Mouse (Mus musculus) olfactory bulb, adult 2 months (tissue): ENCODE data around the gene Sv2c. TPM values are rescaled to one million over a fixed set of nuclear protein-coding genes. Genes with fewer than 3 reads are reported as not detected.

ENCODE experiments used
- H3K27ac ChIP-seq: fragments of 200-500 bp; 2 replicates; pipeline ENCODE4 v1.5.1; 2012; ENCODE audit warnings: low read depth, low read length; ENCODE audit not compliant: insufficient read depth
- H3K4me1 ChIP-seq: fragments of 200-500 bp; 2 replicates; pipeline ENCODE4 v1.6.1; 2012; ENCODE audit warnings: low read length; ENCODE audit not compliant: control insufficient read depth, insufficient read depth
- H3K4me3 ChIP-seq: fragments of 200-500 bp; 2 replicates; pipeline ENCODE4 v1.5.1; 2012; ENCODE audit warnings: mild to moderate bottlenecking, low read depth, low read length, moderate library complexity; ENCODE audit not compliant: insufficient read depth
- CTCF ChIP-seq: fragments of 200-500 bp; IDR thresholded peaks from 2 replicates; pipeline ENCODE4 v1.5.1; 2012; ENCODE audit warnings: low read depth, mild to moderate bottlenecking, low read length, moderate library complexity; ENCODE audit not compliant: insufficient read depth
- POLR2A ChIP-seq: fragments of 200-500 bp; IDR thresholded peaks from 2 replicates; pipeline ENCODE4 v1.6.1; 2012; ENCODE audit warnings: mild to moderate bottlenecking, low read depth, low read length, moderate library complexity; ENCODE audit not compliant: insufficient read depth
- WGBS: fragments of 180-500 bp; shearing (Covaris S2); methylation state at CpG from one replicate; pipeline ENCODE4 v1.1.7; 2018; 5-methylcytosine and 5-hydroxymethylcytosine counted together
- polyA plus RNA-seq: library from polyadenylated mRNA; stranded (reverse); fragments of >200 nt; gene quantifications from 2 replicates; pipeline ENCODE4 v1.2.4, GENCODE M21; 2012; ENCODE audit warnings: low replicate concordance; ENCODE audit not compliant: missing spikeins, insufficient read depth, insufficient read length

Sv2c gene
- polyA plus RNA-seq, 1 experiment: not detected

GRCm38 (mm10) chr13:95956327-95956781, 176.0 kb downstream of the Sv2c start:
- TF ChIP-seq POLR2A (no peak), CTCF (no peak)
- peaks cover 3% of the 10 kb centered on the region; the same call in 1 of the 2 replicates for H3K4me1 ChIP-seq
- 87% methylated on average over 2 of the region's 2 CpGs for WGBS
- no peak overlapping the region for H3K27ac ChIP-seq
- no peak overlapping the region for H3K4me3 ChIP-seq

GRCm38 (mm10) chr13:95955204-95955603, 177.2 kb downstream of the Sv2c start:
- 89% methylated on average over 5 of the region's 5 CpGs for WGBS
- no peaks in the 10 kb centered on the region for H3K4me1 ChIP-seq
- no peak overlapping the region for H3K27ac ChIP-seq
- H3K4me3 ChIP-seq: no peak overlapping the region
- TF ChIP-seq POLR2A (no peak), CTCF (no peak)

GRCm38 (mm10) chr13:95953636-95954035, 178.7 kb downstream of the Sv2c start:
- 49% methylated on average over 4 of the region's 4 CpGs for WGBS
- Histone ChIP-seq H3K4me3 (no peak overlapping the region), H3K4me1 (no peaks in the 10 kb centered on the region), H3K27ac (no peak overlapping the region)
- TF ChIP-seq CTCF (no peak), POLR2A (no peak)

- 87% methylated on average over 4 of the region's 4 CpGs for WGBS
- Histone ChIP-seq H3K4me3 (no peak overlapping the region), H3K4me1 (no peaks in the 10 kb centered on the region), H3K27ac (no peak overlapping the region)
- no peak for TF ChIP-seq CTCF
- TF ChIP-seq POLR2A: no peak
Measured at GRCm38 (mm10) chr13:95952263-95952662, 180.1 kb downstream of the Sv2c start.

- Histone ChIP-seq H3K4me1 (no peaks in the 10 kb centered on the region), H3K27ac (no peak overlapping the region), H3K4me3 (no peak overlapping the region)
- 78% methylated on average over 7 of the region's 7 CpGs for WGBS
- no peak for TF ChIP-seq CTCF
- TF ChIP-seq POLR2A: no peak
Measured at GRCm38 (mm10) chr13:95951098-95951894, 181.1 kb downstream of the Sv2c start.

GRCm38 (mm10) chr13:95950434-95951091, 181.8 kb downstream of the Sv2c start:
- Histone ChIP-seq H3K4me3 (no peak overlapping the region), H3K4me1 (no peaks in the 10 kb centered on the region), H3K27ac (no peak overlapping the region)
- TF ChIP-seq POLR2A (no peak), CTCF (no peak)
- WGBS: 84% methylated on average over 11 of the region's 11 CpGs

- Histone ChIP-seq H3K4me3 (no peak overlapping the region), H3K4me1 (no peaks in the 10 kb centered on the region), H3K27ac (no peak overlapping the region)
- 66% methylated on average over 4 of the region's 4 CpGs for WGBS
- TF ChIP-seq CTCF: no peak
- TF ChIP-seq POLR2A: no peak
Measured at GRCm38 (mm10) chr13:95949356-95949755, 183.0 kb downstream of the Sv2c start.

- TF ChIP-seq POLR2A (no peak), CTCF (no peak)
- no peaks in the 10 kb centered on the region for H3K4me1 ChIP-seq
- H3K4me3 ChIP-seq: no peak overlapping the region
- no peak overlapping the region for H3K27ac ChIP-seq
- WGBS: 91% methylated on average over 4 of the region's 4 CpGs
Measured at GRCm38 (mm10) chr13:95948821-95949220, 183.6 kb downstream of the Sv2c start.

- TF ChIP-seq POLR2A (no peak), CTCF (no peak)
- Histone ChIP-seq H3K4me1 (no peaks in the 10 kb centered on the region), H3K4me3 (no peak overlapping the region), H3K27ac (no peak overlapping the region)
- whole genome bisulfite sequencing: 96% methylated on average over 4 of the region's 4 CpGs
Measured at GRCm38 (mm10) chr13:95948394-95948793, 184.0 kb downstream of the Sv2c start.
